Mouse (Mus musculus) ES-Bruce4 (cell line): ENCODE data around the gene Usp49.

Experiments
- CTCF ChIP-seq: IDR thresholded peaks from one replicate; pipeline ENCODE4 v1.8.1; 2011; ENCODE audit warnings: low read depth, low read length
- EP300 ChIP-seq: IDR thresholded peaks from 2 replicates; pipeline ENCODE4 v1.6.1; 2011; ENCODE audit warnings: low read depth, low read length; ENCODE audit not compliant: insufficient read depth
- POLR2A ChIP-seq: IDR thresholded peaks from one replicate; pipeline ENCODE4 v1.8.1; 2011; ENCODE audit warnings: low read length; ENCODE audit not compliant: insufficient read depth

GRCm38 (mm10) chr17:47676581-47676980 lies 46.1 kb downstream of the Usp49 start:
- TF ChIP-seq CTCF, result peak; percentile 54
- TF ChIP-seq EP300, result no peak
- TF ChIP-seq POLR2A, result no peak
